Mouse (Mus musculus) kidney, postnatal 14 days (tissue): ENCODE measurements around the gene Dkk2.

Experiments used
- DNase-seq: peaks from one replicate; pipeline ENCODE4 v3.0.0; 2022; ENCODE audit warnings: mixed read lengths

The Dkk2 gene

GRCm38 (mm10) chr3:132125227-132125740, 40.2 kb downstream of the Dkk2 start:
- no peak for DNase-seq

- DNase-seq: no peak
These were observed 44.7 kb downstream of the Dkk2 start for GRCm38 (mm10) chr3:132129730-132130274.

- no peak for DNase-seq
These were observed 45.7 kb downstream of the Dkk2 start for GRCm38 (mm10) chr3:132130781-132131180.

- DNase-seq: no peak
These were observed 46.8 kb downstream of the Dkk2 start for GRCm38 (mm10) chr3:132131939-132132338.

GRCm38 (mm10) chr3:132134502-132134901, 49.4 kb downstream of the Dkk2 start:
- DNase-seq: no peak

GRCm38 (mm10) chr3:132137802-132138378, 52.8 kb downstream of the Dkk2 start:
- no peak for DNase-seq

- peak; percentile 37 for DNase-seq
These were observed 55.9 kb downstream of the Dkk2 start for GRCm38 (mm10) chr3:132141031-132141430.

GRCm38 (mm10) chr3:132149446-132150025, 64.4 kb downstream of the Dkk2 start:
- no peak for DNase-seq

GRCm38 (mm10) chr3:132158817-132159216, 73.7 kb downstream of the Dkk2 start:
- no peak for DNase-seq

- DNase-seq: no peak
These were observed 83.8 kb downstream of the Dkk2 start for GRCm38 (mm10) chr3:132168911-132169310.

GRCm38 (mm10) chr3:132186888-132187552, 101.9 kb downstream of the Dkk2 start:
- DNase-seq: no peak

- no peak for DNase-seq
These were observed 116.9 kb downstream of the Dkk2 start for GRCm38 (mm10) chr3:132201950-132202349.

GRCm38 (mm10) chr3:132202665-132203064, 117.6 kb downstream of the Dkk2 start:
- no peak for DNase-seq

- DNase-seq: peak; percentile 55
These were observed 122.4 kb downstream of the Dkk2 start for GRCm38 (mm10) chr3:132207469-132207868.

- DNase-seq: peak; percentile 4
These were observed 126.2 kb downstream of the Dkk2 start for GRCm38 (mm10) chr3:132211260-132211659.

GRCm38 (mm10) chr3:132219977-132220487, 134.9 kb downstream of the Dkk2 start:
- no peak for DNase-seq

- no peak for DNase-seq
These were observed 142.5 kb downstream of the Dkk2 start for GRCm38 (mm10) chr3:132227622-132228021.
